Mouse (Mus musculus) CH12.LX (cell line): ENCODE measurements at regions not wholly inside any gene's neighbourhood (a gene's known extent, or its start where the extent isn't known, plus 50 kb on each side); places are given as distances from the start of the nearest gene placed in this dataset.

Experiments used
- DNase-seq: peaks from one replicate; pipeline ENCODE4 v3.0.0-alpha.2; 2013; ENCODE audit errors: extremely low read depth
- H3K27ac ChIP-seq: 2 replicates; pipeline ENCODE4 v1.5.1; 2012; ENCODE audit warnings: low read depth, mild to moderate bottlenecking, control low read depth, moderate library complexity; ENCODE audit not compliant: insufficient read depth
- H3K27me3 ChIP-seq: replicated peaks from 2 replicates; pipeline ENCODE3; 2012; ENCODE audit warnings: inconsistent platforms
- H3K36me3 ChIP-seq, 2 experiments: replicated peaks in 1 of 2; 2 replicates each; pipeline versions ENCODE3 to v1.6.1; 2012; ENCODE audit warnings: inconsistent platforms in 1 of 2, low read length in 1 of 2, mild to moderate bottlenecking in 1 of 2, mixed read lengths in 1 of 2, moderate library complexity in 1 of 2; ENCODE audit not compliant: control insufficient read depth in 1 of 2, insufficient read depth in 1 of 2
- H3K4me1 ChIP-seq, 2 experiments: 2 replicates each; pipeline ENCODE4 v1.6.1; 2012; ENCODE audit warnings: inconsistent platforms in 1 of 2, moderate library complexity in 1 of 2; ENCODE audit not compliant: insufficient read depth in 2 of 2, control insufficient read depth in 1 of 2
- H3K4me2 ChIP-seq: 2 replicates; pipeline ENCODE4 v1.6.1; 2012; ENCODE audit warnings: low read depth, mild to moderate bottlenecking, control low read depth; ENCODE audit not compliant: poor library complexity, insufficient read depth, severe bottlenecking
- H3K4me3 ChIP-seq, 3 experiments: fragments of 150-350 bp in 1 of 3; sonication (generic) in 1 of 3; replicated peaks in 1 of 3; 2 replicates each; pipeline versions ENCODE3 to v1.5.1; 2011 to 2012; ENCODE audit warnings: low read depth in 2 of 3, low read length in 2 of 3, mild to moderate bottlenecking in 2 of 3, moderate library complexity in 2 of 3, control low read depth in 1 of 3, improper control_type of control experiment in 1 of 3, inconsistent platforms in 1 of 3, mixed read lengths in 1 of 3; ENCODE audit not compliant: poor library complexity in 1 of 3
- H3K79me2 ChIP-seq: replicated peaks from 2 replicates; pipeline ENCODE4 v1.6.1; 2012; ENCODE audit warnings: mild to moderate bottlenecking, moderate library complexity; ENCODE audit not compliant: control insufficient read depth, poor library complexity, insufficient read depth, severe bottlenecking; ENCODE audit errors: extremely low read depth
- H3K9ac ChIP-seq: 2 replicates; pipeline ENCODE4 v1.6.1; 2012; ENCODE audit warnings: low read depth, mild to moderate bottlenecking, control low read depth, moderate library complexity; ENCODE audit not compliant: insufficient read depth
- H3K9me3 ChIP-seq: replicated peaks from 2 replicates; pipeline ENCODE3; 2012; ENCODE audit warnings: low read length, inconsistent platforms, mixed read lengths
- BHLHE40 ChIP-seq: IDR thresholded peaks from 2 replicates; pipeline ENCODE4 v1.6.1; 2011; ENCODE audit warnings: mild to moderate bottlenecking, low read depth, low read length, improper control_type of control experiment
- CHD2 ChIP-seq: IDR thresholded peaks from 2 replicates; pipeline ENCODE4 v1.6.1; 2011; ENCODE audit warnings: low read length, improper control_type of control experiment
- E2F4 ChIP-seq: IDR thresholded peaks from 2 replicates; pipeline ENCODE4 v1.6.1; 2011; ENCODE audit warnings: low read depth, low read length, improper control_type of control experiment; ENCODE audit not compliant: insufficient replicate concordance
- ELF1 ChIP-seq: IDR thresholded peaks from 2 replicates; pipeline ENCODE4 v1.6.1; 2014; ENCODE audit warnings: low read depth, mild to moderate bottlenecking, inconsistent platforms, low read length, improper control_type of control experiment
- GABPA ChIP-seq: IDR thresholded peaks from 2 replicates; pipeline ENCODE4 v1.6.1; 2012; ENCODE audit warnings: low read depth, low read length, improper control_type of control experiment, inconsistent platforms; ENCODE audit not compliant: insufficient replicate concordance
- JUND ChIP-seq: conservative IDR thresholded peaks from 2 replicates; pipeline ENCODE4 v1.6.1; 2011; ENCODE audit warnings: low read depth, low read length, improper control_type of control experiment
- MAFK ChIP-seq: IDR thresholded peaks from 2 replicates; pipeline ENCODE4 v1.6.1; 2011; ENCODE audit warnings: low read length, improper control_type of control experiment; ENCODE audit not compliant: insufficient replicate concordance
- MAZ ChIP-seq: IDR thresholded peaks from 2 replicates; pipeline ENCODE4 v1.6.1; 2012; ENCODE audit warnings: low read depth, mild to moderate bottlenecking, inconsistent platforms, low read length, improper control_type of control experiment, moderate library complexity
- MYC ChIP-seq: IDR thresholded peaks from 2 replicates; pipeline ENCODE4 v1.6.1; 2011; ENCODE audit warnings: low read depth, mild to moderate bottlenecking, improper control_type of control experiment, low read length
- NELFE ChIP-seq: IDR thresholded peaks from 2 replicates; pipeline ENCODE4 v1.6.1; 2011; ENCODE audit warnings: low read depth, low read length, improper control_type of control experiment
- NRF1 ChIP-seq: IDR thresholded peaks from 2 replicates; pipeline ENCODE4 v1.6.1; 2014; ENCODE audit warnings: low read depth, mild to moderate bottlenecking, inconsistent platforms, low read length, improper control_type of control experiment, moderate library complexity
- POLR2A ChIP-seq: IDR thresholded peaks from 2 replicates; pipeline ENCODE4 v1.6.1; 2011; ENCODE audit warnings: low read depth, mild to moderate bottlenecking, improper control_type of control experiment, low read length
- SMC3 ChIP-seq: IDR thresholded peaks from 2 replicates; pipeline ENCODE4 v1.6.1; 2011; ENCODE audit warnings: low read depth, low read length, improper control_type of control experiment
- USF1 ChIP-seq: IDR thresholded peaks from 2 replicates; pipeline ENCODE4 v1.6.1; 2014; ENCODE audit warnings: low read depth, mild to moderate bottlenecking, inconsistent platforms, low read length, improper control_type of control experiment
- ZMIZ1 ChIP-seq: IDR thresholded peaks from 2 replicates; pipeline ENCODE4 v1.6.1; 2012; ENCODE audit warnings: low read depth, mild to moderate bottlenecking, inconsistent platforms, low read length, improper control_type of control experiment
- ZNF384 ChIP-seq: IDR thresholded peaks from 2 replicates; pipeline ENCODE4 v1.6.1; 2012; ENCODE audit warnings: low read depth, low read length, improper control_type of control experiment, inconsistent platforms
- dilution Hi-C: fragments of 300-500 bp; cut with MboI; formaldehyde crosslinking; loops from 2 replicates; pipeline ENCODE4 v1.14.3; 2020; ENCODE audit warnings: low sequenced_read_pairs; ENCODE audit not compliant: extremely low pct_unique_long_range_greater_than_20kb, extremely low pct_ligation_motif_present
- in situ Hi-C: fragments of 300-500 bp; cut with MboI; formaldehyde crosslinking; loops from 3 replicates; pipeline ENCODE4 v1.14.3; 2019; ENCODE audit warnings: low sequenced_read_pairs, low pct_ligation_motif_present, low pct_unique_long_range_greater_than_20kb, mixed read lengths

DNA sequence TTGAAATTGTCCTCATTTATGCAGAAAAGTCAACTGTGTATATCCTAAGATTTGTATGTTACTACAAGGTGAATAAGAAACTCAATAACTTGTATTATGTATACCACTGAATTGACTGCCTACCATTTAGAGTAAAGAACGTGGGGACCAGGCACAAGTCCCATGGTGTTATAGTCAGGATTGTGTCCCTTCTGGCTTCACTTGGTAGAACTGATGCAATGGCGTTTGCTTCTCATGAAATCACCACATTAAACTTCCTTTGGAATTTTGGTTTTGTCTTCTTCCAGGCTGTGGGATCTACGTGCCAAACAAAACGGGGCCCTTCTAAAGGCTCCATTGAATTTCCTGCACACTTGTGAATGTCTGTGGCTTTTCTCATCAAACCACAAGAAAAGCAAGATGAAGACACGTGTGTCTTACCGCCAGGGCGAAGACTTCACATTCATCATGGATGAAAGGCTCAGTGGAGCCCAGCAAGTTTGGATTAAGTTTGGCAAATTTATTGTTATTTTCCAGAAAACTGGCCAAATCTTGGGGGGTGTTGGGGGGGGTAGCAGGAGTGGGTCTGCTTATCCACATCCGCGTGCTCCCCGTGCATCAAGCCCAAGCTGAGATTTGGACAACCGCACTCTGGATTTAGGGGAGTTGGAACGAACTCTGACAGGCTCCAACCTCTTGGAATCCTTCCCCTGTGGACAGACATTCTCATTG lies 353.3 kb downstream of the Ankrd50 start:
- no peak for DNase-seq
- dilution Hi-C loops = no loop called here
- no peak overlapping the region for H3K9ac ChIP-seq

DNA sequence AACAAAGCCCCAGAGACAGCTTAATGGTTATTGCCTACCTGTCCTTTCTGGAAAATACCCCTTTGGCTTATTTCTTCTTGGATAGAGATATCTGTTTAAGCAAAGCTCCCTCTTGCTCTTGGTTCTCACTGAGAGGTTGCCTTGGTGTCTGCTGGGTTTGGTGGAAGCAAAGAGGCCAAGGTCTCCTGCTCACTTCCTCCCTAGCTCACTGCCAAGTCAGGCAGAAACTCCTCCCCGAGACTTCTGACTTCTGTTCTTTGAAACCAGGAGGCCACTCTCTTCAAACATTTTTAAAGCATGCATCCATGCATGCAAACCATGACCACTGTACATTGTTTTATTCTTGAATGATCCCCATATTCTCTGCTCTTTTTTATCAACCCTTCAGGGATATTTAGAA lies 354.6 kb downstream of the Ankrd50 start:
- Histone ChIP-seq H3K27me3 (no peaks in the 10 kb centered on the region), H3K79me2 (no peaks in the 10 kb centered on the region), H3K9me3 (no peaks in the 10 kb centered on the region), H3K27ac (no peak overlapping the region), H3K4me2 (no peak overlapping the region), H3K4me1 (peaks cover 0 to 13% of the 10 kb centered on the region in 2 experiments; a peak in 2 of 4 replicates), H3K4me3 (no peak overlapping the region), H3K9ac (no peak overlapping the region), H3K36me3 (no peaks in the 10 kb centered on the region)
- in situ Hi-C loops (no loop called here), dilution Hi-C loops (no loop called here)
- peak; percentile 33 for DNase-seq
- no peak for TF ChIP-seq ZMIZ1

More for the DNA sequence above, 353.3 kb downstream of the Ankrd50 start:
- no peaks in the 10 kb centered on the region for H3K36me3 ChIP-seq
- H3K79me2 ChIP-seq = no peaks in the 10 kb centered on the region
- H3K4me3 ChIP-seq = no peak overlapping the region
- H3K9me3 ChIP-seq = no peaks in the 10 kb centered on the region
- TF ChIP-seq MAZ (no peak), CHD2 (no peak), USF1 (no peak), MAFK (no peak), GABPA (no peak), MYC (no peak), JUND (no peak), NRF1 (no peak), POLR2A (no peak), ELF1 (no peak), NELFE (no peak), E2F4 (no peak), ZNF384 (no peak), SMC3 (no peak), BHLHE40 (no peak)
- no peak overlapping the region for H3K4me2 ChIP-seq
- in situ Hi-C loops = no loop called here
- no peak overlapping the region for H3K27ac ChIP-seq
- H3K4me1 ChIP-seq = peaks cover 0 to 13% of the 10 kb centered on the region in 2 experiments; a peak in 2 of 4 replicates
- no peaks in the 10 kb centered on the region for H3K27me3 ChIP-seq
